Mouse (Mus musculus) embryonic facial prominence, embryonic 10.5 days (tissue): ENCODE data around the gene Mstn. TPM values are rescaled to one million over a fixed set of nuclear protein-coding genes. Genes with fewer than 3 reads are reported as not detected.

Experiments used
- DNase-seq: peaks from one replicate; pipeline ENCODE4 v3.0.0-alpha.2; 2017; ENCODE audit warnings: low spot score
- H3K27ac ChIP-seq: fragments of 300-500 bp; sonication (generic); replicated peaks from 2 replicates; pipeline ENCODE4 v1.5.1; 2016; ENCODE audit warnings: mild to moderate bottlenecking
- H3K27me3 ChIP-seq: fragments of 300-500 bp; sonication (generic); replicated peaks from 2 replicates; pipeline ENCODE4 v1.6.1; 2016; ENCODE audit warnings: low read depth, mild to moderate bottlenecking; ENCODE audit not compliant: poor library complexity, severe bottlenecking
- H3K36me3 ChIP-seq: fragments of 300-500 bp; sonication (generic); replicated peaks from 2 replicates; pipeline ENCODE4 v1.6.1; 2016; ENCODE audit warnings: mild to moderate bottlenecking, moderate library complexity
- H3K4me1 ChIP-seq: fragments of 300-500 bp; sonication (generic); 2 replicates; pipeline ENCODE4 v1.6.1; 2016
- H3K4me3 ChIP-seq: fragments of 300-500 bp; sonication (generic); 2 replicates; pipeline ENCODE4 v1.5.1; 2016; ENCODE audit warnings: mild to moderate bottlenecking, moderate library complexity
- H3K9me3 ChIP-seq: fragments of 300-500 bp; sonication (generic); 2 replicates; pipeline ENCODE4 v1.6.1; 2016; ENCODE audit warnings: mild to moderate bottlenecking
- WGBS: fragments of 180-500 bp; shearing (Covaris S2); methylation state at CpG from one replicate; pipeline ENCODE4 v1.1.7; 2016; 5-methylcytosine and 5-hydroxymethylcytosine counted together
- polyA plus RNA-seq: library from polyadenylated mRNA; unstranded; fragments of >200 nt; fragmentation: Nextera tagmentation; extraction: Ambion mirVana; gene quantifications from 2 replicates; pipeline ENCODE4 v1.2.1, GENCODE M21; 2016

Mstn gene
- polyA plus RNA-seq, 1 experiment from 2014 or later, result 3.1 TPM

DNA sequence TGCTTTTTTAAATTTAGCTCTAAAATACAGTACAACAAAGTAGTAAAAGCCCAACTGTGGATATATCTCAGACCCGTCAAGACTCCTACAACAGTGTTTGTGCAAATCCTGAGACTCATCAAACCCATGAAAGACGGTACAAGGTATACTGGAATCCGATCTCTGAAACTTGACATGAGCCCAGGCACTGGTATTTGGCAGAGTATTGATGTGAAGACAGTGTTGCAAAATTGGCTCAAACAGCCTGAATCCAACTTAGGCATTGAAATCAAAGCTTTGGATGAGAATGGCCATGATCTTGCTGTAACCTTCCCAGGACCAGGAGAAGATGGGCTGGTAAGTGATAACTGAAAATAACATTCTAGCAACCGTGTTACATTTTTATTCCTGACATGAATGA lies 2.5 kb downstream of the Mstn start:
- Histone ChIP-seq H3K36me3 (no peaks in the 10 kb centered on the region), H3K4me1 (peaks cover 48% of the 10 kb centered on the region), H3K9me3 (no peaks in the 10 kb centered on the region), H3K4me3 (no peak overlapping the region), H3K27me3 (no peaks in the 10 kb centered on the region), H3K27ac (no peak overlapping the region)
- WGBS, result 76% methylated on average over 4 of the region's 4 CpGs
- no peak for DNase-seq

- H3K27ac ChIP-seq, result no peak overlapping the region
- H3K9me3 ChIP-seq, result no peaks in the 10 kb centered on the region
- no peaks in the 10 kb centered on the region for H3K27me3 ChIP-seq
- H3K4me1 ChIP-seq, result no peaks in the 10 kb centered on the region
- DNase-seq, result no peak
- H3K36me3 ChIP-seq, result no peaks in the 10 kb centered on the region
- no peak overlapping the region for H3K4me3 ChIP-seq
- 83% methylated on average over 5 of the region's 5 CpGs for WGBS
Observed at GRCm38 (mm10) chr1:53069726-53070514, 8.5 kb downstream of the Mstn start.

GRCm38 (mm10) chr1:53070664-53071175 lies 9.3 kb downstream of the Mstn start:
- H3K36me3 ChIP-seq, result no peaks in the 10 kb centered on the region
- no peaks in the 10 kb centered on the region for H3K27me3 ChIP-seq
- no peak overlapping the region for H3K4me3 ChIP-seq
- no peak overlapping the region for H3K27ac ChIP-seq
- 94% methylated on average over 1 of the region's 1 CpGs for WGBS
- no peaks in the 10 kb centered on the region for H3K9me3 ChIP-seq
- no peak for DNase-seq
- no peaks in the 10 kb centered on the region for H3K4me1 ChIP-seq

- Histone ChIP-seq H3K4me1 (no peaks in the 10 kb centered on the region), H3K9me3 (no peaks in the 10 kb centered on the region), H3K4me3 (no peak overlapping the region), H3K36me3 (no peaks in the 10 kb centered on the region), H3K27ac (no peak overlapping the region), H3K27me3 (no peaks in the 10 kb centered on the region)
- WGBS, result 86% methylated on average over 3 of the region's 3 CpGs
- DNase-seq, result no peak
Observed at GRCm38 (mm10) chr1:53076656-53077055, 15.2 kb downstream of the Mstn start.

- WGBS, result 89% methylated on average over 2 of the region's 2 CpGs
- Histone ChIP-seq H3K36me3 (no peaks in the 10 kb centered on the region), H3K4me1 (no peaks in the 10 kb centered on the region), H3K9me3 (no peaks in the 10 kb centered on the region), H3K27me3 (no peaks in the 10 kb centered on the region), H3K4me3 (no peak overlapping the region), H3K27ac (no peak overlapping the region)
- DNase-seq, result no peak
Observed at GRCm38 (mm10) chr1:53079876-53080275, 18.4 kb downstream of the Mstn start.

DNA sequence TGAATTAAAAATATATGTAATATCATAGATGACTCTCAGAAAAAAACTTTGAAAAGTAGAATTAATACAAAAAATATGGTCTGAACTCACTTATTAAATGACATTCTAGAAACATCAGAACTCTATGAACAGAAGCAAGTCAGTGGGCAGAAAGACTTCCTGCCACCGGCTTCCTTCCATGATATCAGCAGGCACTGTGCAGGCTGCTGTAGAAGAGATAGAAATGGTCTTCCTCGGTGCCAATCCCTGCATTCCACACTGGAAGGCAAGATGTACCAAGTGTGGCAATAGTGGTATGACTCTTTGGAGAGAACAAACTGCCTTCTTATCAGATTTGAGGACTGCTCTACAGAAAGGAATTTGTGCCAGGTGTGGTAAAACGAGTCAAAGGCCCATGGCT lies 19.2 kb downstream of the Mstn start:
- no peak for DNase-seq
- Histone ChIP-seq H3K36me3 (no peaks in the 10 kb centered on the region), H3K4me3 (no peak overlapping the region), H3K4me1 (no peaks in the 10 kb centered on the region), H3K9me3 (no peaks in the 10 kb centered on the region), H3K27me3 (no peaks in the 10 kb centered on the region), H3K27ac (no peak overlapping the region)
- 87% methylated on average over 3 of the region's 3 CpGs for WGBS

- no peaks in the 10 kb centered on the region for H3K9me3 ChIP-seq
- 78% methylated on average over 15 of the region's 15 CpGs for WGBS
- no peaks in the 10 kb centered on the region for H3K36me3 ChIP-seq
- H3K4me1 ChIP-seq, result no peaks in the 10 kb centered on the region
- H3K4me3 ChIP-seq, result no peak overlapping the region
- no peak for DNase-seq
- H3K27ac ChIP-seq, result no peak overlapping the region
- no peaks in the 10 kb centered on the region for H3K27me3 ChIP-seq
Observed at GRCm38 (mm10) chr1:53085256-53085655, 23.8 kb downstream of the Mstn start.

- Histone ChIP-seq H3K4me1 (no peaks in the 10 kb centered on the region), H3K27ac (no peak overlapping the region), H3K9me3 (no peaks in the 10 kb centered on the region), H3K27me3 (no peaks in the 10 kb centered on the region), H3K36me3 (no peaks in the 10 kb centered on the region), H3K4me3 (no peak overlapping the region)
- 76% methylated on average over 4 of the region's 4 CpGs for WGBS
- DNase-seq, result no peak
Observed at GRCm38 (mm10) chr1:53085991-53086390, 24.6 kb downstream of the Mstn start.

- Histone ChIP-seq H3K36me3 (no peaks in the 10 kb centered on the region), H3K27me3 (no peaks in the 10 kb centered on the region), H3K27ac (no peak overlapping the region), H3K9me3 (no peaks in the 10 kb centered on the region), H3K4me1 (no peaks in the 10 kb centered on the region), H3K4me3 (no peak overlapping the region)
- DNase-seq, result no peak
- WGBS, result 42% methylated on average over 3 of the region's 3 CpGs
Observed at GRCm38 (mm10) chr1:53093180-53093579, 31.7 kb downstream of the Mstn start.

GRCm38 (mm10) chr1:53110561-53110960 lies 49.1 kb downstream of the Mstn start:
- Histone ChIP-seq H3K36me3 (no peaks in the 10 kb centered on the region), H3K9me3 (no peaks in the 10 kb centered on the region)
- WGBS, result 76% methylated on average over 1 of the region's 1 CpGs

More at GRCm38 (mm10) chr1:53110561-53110960, 49.1 kb downstream of the Mstn start:
- no peak overlapping the region for H3K27ac ChIP-seq
- no peak overlapping the region for H3K4me3 ChIP-seq
- H3K4me1 ChIP-seq, result no peaks in the 10 kb centered on the region
- no peak for DNase-seq
- H3K27me3 ChIP-seq, result no peaks in the 10 kb centered on the region

Other genes with a start within 250 kb of the Mstn start
- gene Inpp1, start 244.0 kb upstream of the Mstn start, polyA plus RNA-seq, result 13.7 and 15.7 TPM in 2 replicates
- 22.5 and 22.7 TPM in 2 replicates for gene Hibch, start 216.7 kb upstream of the Mstn start, polyA plus RNA-seq
- 4.6 and 4.9 TPM in 2 replicates for gene 1700019D03Rik, start 41.5 kb upstream of the Mstn start, polyA plus RNA-seq
- not detected in 2 replicates for gene 1700019A02Rik, start 126.0 kb downstream of the Mstn start, polyA plus RNA-seq
- gene Pms1, start 235.4 kb downstream of the Mstn start, polyA plus RNA-seq, result 23.6 and 26.1 TPM in 2 replicates
- gene Ormdl1, start 235.5 kb downstream of the Mstn start, polyA plus RNA-seq, result 61.5 and 69.4 TPM in 2 replicates
- not detected in 2 replicates for gene Gm28778, start 235.5 kb downstream of the Mstn start, polyA plus RNA-seq